Mouse (Mus musculus) splenic B cell, adult 2 months (primary cell): Measurements from ENCODE around the gene Grm7.

ENCODE experiments used
- DNase-seq: peaks from one replicate; pipeline ENCODE4 v3.0.0-alpha.2; 2011; ENCODE audit warnings: low read depth, low spot score
- H3K27me3 ChIP-seq: 2 replicates; pipeline ENCODE4 v1.6.1; 2012; ENCODE audit warnings: mild to moderate bottlenecking, low read length, moderate library complexity, mixed read lengths; ENCODE audit not compliant: control insufficient read depth, poor library complexity, insufficient read depth, severe bottlenecking
- H3K36me3 ChIP-seq: 2 replicates; pipeline ENCODE4 v1.6.1; 2012; ENCODE audit warnings: mild to moderate bottlenecking, low read length, moderate library complexity, mixed read lengths; ENCODE audit not compliant: control insufficient read depth, poor library complexity, insufficient read depth, severe bottlenecking

The Grm7 gene

GRCm38 (mm10) chr6:111368551-111368950 lies 723.2 kb downstream of the Grm7 start:
- no peak for DNase-seq
- no peaks in the 10 kb centered on the region for H3K27me3 ChIP-seq
- H3K36me3 ChIP-seq = no peaks in the 10 kb centered on the region

GRCm38 (mm10) chr6:111369013-111369412 lies 723.6 kb downstream of the Grm7 start:
- Histone ChIP-seq H3K27me3 (no peaks in the 10 kb centered on the region), H3K36me3 (no peaks in the 10 kb centered on the region)
- DNase-seq = no peak

DNA sequence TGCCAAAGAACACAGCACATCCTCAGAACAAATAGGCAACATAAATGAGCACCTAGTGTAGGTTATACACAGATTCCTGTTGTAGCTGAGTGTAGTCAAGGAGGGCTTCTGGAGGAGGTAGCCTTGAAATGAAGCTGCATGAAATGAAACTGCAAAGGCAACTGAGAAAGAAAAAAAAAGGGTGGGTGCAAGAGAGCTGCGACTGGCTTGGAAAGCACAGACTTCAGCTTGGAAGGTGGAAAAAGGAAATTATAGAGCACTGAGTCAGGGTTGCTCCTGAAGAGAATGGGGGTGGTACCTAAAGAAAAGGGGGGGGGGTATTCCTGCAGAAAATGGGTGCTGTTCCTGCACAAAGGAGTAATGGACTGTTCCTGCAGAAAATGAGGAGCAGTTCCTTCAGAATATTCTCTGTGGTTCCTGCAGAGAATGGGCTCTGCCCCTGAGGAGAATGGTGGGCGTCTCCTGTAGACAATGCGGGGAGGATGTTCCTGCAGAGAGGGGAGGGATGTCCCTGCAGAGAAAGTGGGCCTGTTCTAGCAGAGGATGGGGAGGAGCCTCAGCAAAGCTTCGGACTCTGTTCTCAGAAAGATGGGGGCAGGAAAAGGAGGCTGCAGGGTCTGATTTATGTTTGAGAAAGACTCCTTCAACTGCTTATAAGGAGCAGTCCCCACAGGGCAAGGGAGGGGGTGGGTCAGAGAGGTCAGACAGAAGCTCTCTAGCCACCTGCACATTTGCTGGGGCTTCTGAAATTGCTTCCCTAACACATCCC lies 726.4 kb downstream of the Grm7 start:
- H3K27me3 ChIP-seq = no peaks in the 10 kb centered on the region
- no peak for DNase-seq
- no peaks in the 10 kb centered on the region for H3K36me3 ChIP-seq

- no peaks in the 10 kb centered on the region for H3K36me3 ChIP-seq
- no peak for DNase-seq
- no peaks in the 10 kb centered on the region for H3K27me3 ChIP-seq
These were observed 727.4 kb downstream of the Grm7 start for GRCm38 (mm10) chr6:111372626-111373380.

- DNase-seq = no peak
- no peaks in the 10 kb centered on the region for H3K36me3 ChIP-seq
- H3K27me3 ChIP-seq = no peaks in the 10 kb centered on the region
These were observed 735.3 kb downstream of the Grm7 start for GRCm38 (mm10) chr6:111380710-111381109.

GRCm38 (mm10) chr6:111408750-111409149 lies 763.4 kb downstream of the Grm7 start:
- DNase-seq = no peak
- H3K36me3 ChIP-seq = no peaks in the 10 kb centered on the region

GRCm38 (mm10) chr6:111424737-111425136 lies 779.4 kb downstream of the Grm7 start:
- H3K27me3 ChIP-seq = no peaks in the 10 kb centered on the region
- DNase-seq = no peak
- no peaks in the 10 kb centered on the region for H3K36me3 ChIP-seq

More at GRCm38 (mm10) chr6:111408750-111409149, 763.4 kb downstream of the Grm7 start:
- H3K27me3 ChIP-seq = no peaks in the 10 kb centered on the region

- DNase-seq = no peak
- H3K36me3 ChIP-seq = no peaks in the 10 kb centered on the region
These were observed 800.8 kb downstream of the Grm7 start for GRCm38 (mm10) chr6:111446228-111446627.

DNA sequence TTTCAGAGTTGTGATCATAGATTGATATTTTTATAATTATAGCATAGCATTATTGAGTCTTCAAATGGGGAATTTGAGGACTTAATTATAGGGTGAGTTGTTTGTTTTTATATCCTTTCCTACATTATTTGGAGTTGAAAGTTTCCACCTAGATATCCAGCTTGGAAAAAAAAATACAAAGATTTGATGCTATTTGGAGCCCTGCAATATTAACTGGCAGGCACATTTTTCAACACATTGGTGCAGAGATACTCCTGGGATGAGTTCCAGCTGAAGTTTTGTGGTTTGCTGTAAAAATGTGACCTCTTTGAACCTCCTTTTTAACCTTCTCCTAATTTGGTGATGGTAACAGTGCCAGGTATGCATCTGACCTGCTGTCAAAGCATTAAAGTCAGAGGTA lies 802.5 kb downstream of the Grm7 start:
- no peaks in the 10 kb centered on the region for H3K27me3 ChIP-seq
- DNase-seq = no peak
- no peaks in the 10 kb centered on the region for H3K36me3 ChIP-seq

More at GRCm38 (mm10) chr6:111446228-111446627, 800.8 kb downstream of the Grm7 start:
- H3K27me3 ChIP-seq = no peaks in the 10 kb centered on the region

DNA sequence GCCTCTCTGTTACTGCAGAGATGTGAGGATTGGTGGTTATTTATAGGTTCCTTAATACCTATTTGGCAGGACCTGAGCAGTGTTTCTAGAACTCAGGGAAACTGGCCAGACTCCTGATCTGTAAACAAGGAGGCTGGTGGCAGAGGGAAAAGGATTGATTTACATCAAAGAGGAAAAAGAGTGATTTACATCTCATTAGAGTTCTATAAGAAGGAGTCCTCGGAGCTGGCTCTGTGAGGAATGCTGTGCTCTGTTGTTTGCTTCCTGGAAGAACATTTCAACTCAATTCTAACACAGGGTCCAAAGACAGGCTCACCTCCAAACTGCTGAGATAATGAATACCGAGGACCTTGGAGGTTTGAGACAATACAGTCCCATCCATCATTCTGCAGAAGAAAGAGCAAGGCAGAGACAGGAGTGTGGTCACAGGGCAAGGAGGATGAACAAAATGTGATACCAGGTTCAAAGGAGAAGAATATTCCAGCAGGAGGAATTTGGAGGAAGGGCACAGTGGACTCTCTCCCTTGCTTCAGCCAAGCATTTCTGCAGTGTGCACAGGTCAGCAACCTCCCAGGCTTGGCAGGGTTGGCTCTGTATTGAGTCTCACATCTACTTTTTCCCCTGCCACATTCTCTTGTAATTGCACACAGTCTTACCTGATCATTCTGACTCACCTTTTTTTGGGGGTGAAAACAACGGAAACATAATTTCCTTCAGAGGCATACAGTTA lies 803.8 kb downstream of the Grm7 start:
- Histone ChIP-seq H3K36me3 (no peaks in the 10 kb centered on the region), H3K27me3 (no peaks in the 10 kb centered on the region)
- DNase-seq = no peak

DNA sequence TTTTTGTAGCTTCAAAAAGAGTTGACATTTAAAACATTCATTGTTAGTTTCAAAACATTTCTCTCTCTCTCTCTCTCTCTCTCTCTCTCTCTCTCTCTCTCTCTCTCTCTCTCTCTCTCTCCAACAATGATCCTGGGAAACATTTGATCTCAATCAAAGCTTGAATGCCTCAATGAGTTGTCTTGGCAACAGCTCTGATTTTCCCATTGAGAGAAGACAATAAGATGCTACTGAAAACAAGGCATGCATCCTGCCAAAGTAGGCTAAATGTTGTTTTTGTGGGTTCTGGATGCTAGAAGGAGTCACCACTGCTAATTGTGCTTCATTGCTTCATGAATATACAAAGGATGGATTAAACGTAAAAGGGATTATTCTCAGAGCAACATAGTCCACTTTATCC lies 836.5 kb downstream of the Grm7 start:
- no peaks in the 10 kb centered on the region for H3K36me3 ChIP-seq
- no peaks in the 10 kb centered on the region for H3K27me3 ChIP-seq
- no peak for DNase-seq

DNA sequence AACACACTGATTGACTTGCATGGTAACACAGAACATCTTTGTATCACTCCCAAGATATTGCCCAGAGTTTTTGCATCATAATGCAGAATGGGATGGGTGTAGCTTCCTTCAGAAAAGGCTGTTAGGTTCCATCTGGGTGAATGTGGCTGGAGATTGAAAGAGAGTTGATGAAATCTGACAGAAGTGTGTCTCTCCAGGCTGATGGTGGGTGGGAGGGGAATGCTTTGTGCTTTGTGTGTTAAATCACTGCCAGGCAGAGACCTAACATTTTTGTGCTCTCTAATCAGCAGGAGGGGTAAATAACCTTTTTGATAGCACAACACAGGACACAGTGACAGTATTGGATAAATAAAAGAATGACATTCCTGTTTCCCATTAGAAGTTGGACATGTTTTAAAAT lies 840.7 kb downstream of the Grm7 start:
- Histone ChIP-seq H3K27me3 (no peaks in the 10 kb centered on the region), H3K36me3 (no peaks in the 10 kb centered on the region)
- no peak for DNase-seq

DNA sequence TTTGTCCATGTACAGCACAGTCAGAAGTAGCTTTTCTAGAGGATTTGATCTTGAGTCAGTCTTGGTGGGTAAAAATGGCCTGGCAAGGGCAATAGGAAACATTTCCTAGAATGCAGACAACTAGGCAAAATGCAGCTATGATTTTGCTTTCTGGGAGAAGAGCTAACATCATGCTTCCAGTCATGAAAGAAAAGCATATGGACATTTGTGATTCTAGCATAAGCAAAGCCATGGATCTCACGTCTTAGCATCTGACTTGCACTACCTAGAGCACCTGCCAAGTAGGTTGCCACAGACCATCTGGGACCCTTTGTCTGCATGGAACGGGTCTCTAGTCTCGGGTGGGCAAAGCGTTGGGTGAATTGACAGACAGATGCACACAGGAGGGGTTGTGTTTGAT lies 842.2 kb downstream of the Grm7 start:
- no peak for DNase-seq
- H3K36me3 ChIP-seq = no peaks in the 10 kb centered on the region
- no peaks in the 10 kb centered on the region for H3K27me3 ChIP-seq

- DNase-seq = no peak
- H3K27me3 ChIP-seq = no peaks in the 10 kb centered on the region
These were observed 846.8 kb downstream of the Grm7 start for GRCm38 (mm10) chr6:111492166-111492565.

DNA sequence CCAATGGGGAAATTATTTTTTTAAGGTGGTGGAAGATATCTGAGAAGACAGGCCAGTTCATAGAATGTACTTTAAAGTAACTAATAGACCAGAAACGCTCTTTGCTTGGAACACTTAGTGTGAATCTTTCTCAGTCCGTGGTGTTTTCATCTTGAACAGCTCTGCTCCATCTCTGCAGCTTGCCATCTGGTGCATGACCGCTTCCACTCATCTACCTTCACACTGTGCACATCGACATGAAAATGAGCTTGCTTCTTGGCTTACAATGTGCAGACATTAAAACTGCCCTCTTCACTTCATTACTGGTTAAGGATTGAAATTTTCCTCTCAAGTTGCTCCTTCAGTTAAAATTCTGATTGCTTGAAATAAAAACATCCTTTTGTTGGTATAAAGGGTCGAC lies 854.2 kb downstream of the Grm7 start:
- H3K27me3 ChIP-seq = no peaks in the 10 kb centered on the region
- H3K36me3 ChIP-seq = no peaks in the 10 kb centered on the region
- no peak for DNase-seq

More at GRCm38 (mm10) chr6:111492166-111492565, 846.8 kb downstream of the Grm7 start:
- no peaks in the 10 kb centered on the region for H3K36me3 ChIP-seq
